Mouse (Mus musculus) hindbrain, embryonic 11.5 days (tissue): ENCODE measurements at regions not wholly inside any gene's neighbourhood (a gene's known extent, or its start where the extent isn't known, plus 50 kb on each side); places are given as distances from the start of the nearest gene placed in this dataset.

ENCODE experiments used
- ATAC-seq: fragments of 200-750 bp; cut with Nextera tagmentation; 2 replicates; pipeline ENCODE4 v1.8.0; 2017; ENCODE audit warnings: mild to moderate bottlenecking, moderate TSS enrichment, moderate library complexity; ENCODE audit not compliant: low FRiP score
- DNase-seq: peaks from one replicate; pipeline ENCODE4 v3.0.0-alpha.2; 2015; ENCODE audit warnings: low spot score
- H3K27ac ChIP-seq: fragments of 300-500 bp; sonication (generic); 2 replicates; pipeline ENCODE4 v1.5.1; 2014; ENCODE audit warnings: mild to moderate bottlenecking, low read depth, low read length
- H3K27me3 ChIP-seq: fragments of 300-500 bp; sonication (generic); 2 replicates; pipeline ENCODE4 v1.6.1; 2014; ENCODE audit warnings: mild to moderate bottlenecking, low read length, moderate library complexity, mixed read lengths; ENCODE audit not compliant: control insufficient read depth, insufficient read depth
- H3K36me3 ChIP-seq: fragments of 300-500 bp; sonication (generic); 2 replicates; pipeline ENCODE4 v1.6.1; 2014; ENCODE audit warnings: mild to moderate bottlenecking, low read length, moderate library complexity, mixed read lengths; ENCODE audit not compliant: control insufficient read depth, insufficient read depth
- H3K4me1 ChIP-seq: fragments of 300-500 bp; sonication (generic); replicated peaks from 2 replicates; pipeline ENCODE4 v1.6.1; 2014; ENCODE audit warnings: low read length, mixed read lengths; ENCODE audit not compliant: control insufficient read depth, insufficient read depth
- H3K4me2 ChIP-seq: fragments of 300-500 bp; sonication (generic); replicated peaks from 2 replicates; pipeline ENCODE4 v1.6.1; 2014; ENCODE audit warnings: mild to moderate bottlenecking, low read depth, low read length
- H3K4me3 ChIP-seq: fragments of 300-500 bp; sonication (generic); 2 replicates; pipeline ENCODE4 v1.5.1; 2014; ENCODE audit warnings: low read depth, low read length
- H3K9ac ChIP-seq: fragments of 300-500 bp; sonication (generic); 2 replicates; pipeline ENCODE4 v1.6.1; 2014; ENCODE audit warnings: low read depth, low read length
- H3K9me3 ChIP-seq: fragments of 300-500 bp; sonication (generic); 2 replicates; pipeline ENCODE4 v1.6.1; 2016; ENCODE audit warnings: low read length; ENCODE audit not compliant: control insufficient read depth
- WGBS: fragments of 180-500 bp; shearing (Covaris S2); extraction: QIAGEN DNeasy Blood & Tissue Kit; methylation state at CpG from one replicate; pipeline ENCODE4 v1.1.7; 2014; 5-methylcytosine and 5-hydroxymethylcytosine counted together

GRCm38 (mm10) chr8:10853901-10854300 is 154.4 kb downstream of the Irs2 start:
- no peak overlapping the region for H3K4me2 ChIP-seq
- H3K4me3 ChIP-seq: no peak overlapping the region
- no peak overlapping the region for H3K27ac ChIP-seq
- no peak overlapping the region for H3K9ac ChIP-seq
- no peaks in the 10 kb centered on the region for H3K27me3 ChIP-seq
- DNase-seq (no peak), ATAC-seq (no peak)
- no peaks in the 10 kb centered on the region for H3K9me3 ChIP-seq
- H3K4me1 ChIP-seq: no peaks in the 10 kb centered on the region
- H3K36me3 ChIP-seq: no peaks in the 10 kb centered on the region
- 77% methylated on average over 5 of the region's 5 CpGs for WGBS

DNA sequence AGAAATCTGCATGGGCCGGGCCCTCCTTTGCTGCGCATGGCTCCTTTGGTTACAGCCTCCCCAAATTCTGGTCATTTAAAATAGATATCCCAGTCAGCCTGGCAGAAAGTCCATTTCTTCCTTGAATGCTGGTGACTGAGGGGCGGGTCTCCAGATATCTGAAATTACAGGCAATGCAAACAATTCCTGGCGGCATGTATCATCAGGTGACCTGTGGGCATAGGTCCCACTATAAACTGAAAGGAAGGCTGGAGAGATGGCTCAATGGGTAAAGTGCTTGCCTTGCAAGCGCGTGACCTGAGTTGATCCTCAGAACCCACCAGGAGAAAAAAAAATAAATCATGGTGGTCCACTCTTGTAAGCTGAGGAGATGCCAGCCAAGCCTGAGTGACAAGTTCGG is 158.3 kb downstream of the Irs2 start:
- ATAC-seq (no peak), DNase-seq (no peak)
- Histone ChIP-seq H3K4me3 (no peak overlapping the region), H3K27me3 (no peaks in the 10 kb centered on the region), H3K4me2 (no peak overlapping the region), H3K4me1 (no peaks in the 10 kb centered on the region), H3K27ac (no peak overlapping the region), H3K9me3 (no peaks in the 10 kb centered on the region), H3K36me3 (no peaks in the 10 kb centered on the region), H3K9ac (no peak overlapping the region)
- 87% methylated on average over 7 of the region's 7 CpGs for WGBS

DNA sequence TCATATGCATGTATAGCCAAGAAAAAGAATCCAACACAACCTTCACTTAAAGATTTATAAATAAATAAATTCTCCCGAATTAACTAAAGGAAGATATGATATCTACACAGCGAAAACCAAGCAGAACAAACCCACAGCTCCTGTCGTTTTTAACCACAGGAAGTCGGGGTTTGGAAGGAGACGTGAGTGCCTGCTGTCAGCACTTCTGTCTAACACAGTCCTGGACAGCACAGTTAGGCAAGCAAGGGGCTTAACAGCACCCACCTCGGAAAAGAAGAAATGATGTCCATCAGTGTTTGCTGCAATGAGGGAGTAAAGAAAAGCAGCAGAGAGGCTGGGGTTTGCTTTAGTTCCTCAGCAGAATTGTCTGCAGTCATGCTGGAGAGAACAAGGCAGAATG is 162.7 kb downstream of the Irs2 start:
- Histone ChIP-seq H3K27ac (no peak overlapping the region), H3K4me3 (no peak overlapping the region), H3K4me1 (no peaks in the 10 kb centered on the region), H3K4me2 (no peak overlapping the region), H3K36me3 (no peaks in the 10 kb centered on the region), H3K9me3 (no peaks in the 10 kb centered on the region), H3K27me3 (no peaks in the 10 kb centered on the region), H3K9ac (no peak overlapping the region)
- ATAC-seq (no peak), DNase-seq (no peak)
- 52% methylated on average over 6 of the region's 6 CpGs for WGBS

DNA sequence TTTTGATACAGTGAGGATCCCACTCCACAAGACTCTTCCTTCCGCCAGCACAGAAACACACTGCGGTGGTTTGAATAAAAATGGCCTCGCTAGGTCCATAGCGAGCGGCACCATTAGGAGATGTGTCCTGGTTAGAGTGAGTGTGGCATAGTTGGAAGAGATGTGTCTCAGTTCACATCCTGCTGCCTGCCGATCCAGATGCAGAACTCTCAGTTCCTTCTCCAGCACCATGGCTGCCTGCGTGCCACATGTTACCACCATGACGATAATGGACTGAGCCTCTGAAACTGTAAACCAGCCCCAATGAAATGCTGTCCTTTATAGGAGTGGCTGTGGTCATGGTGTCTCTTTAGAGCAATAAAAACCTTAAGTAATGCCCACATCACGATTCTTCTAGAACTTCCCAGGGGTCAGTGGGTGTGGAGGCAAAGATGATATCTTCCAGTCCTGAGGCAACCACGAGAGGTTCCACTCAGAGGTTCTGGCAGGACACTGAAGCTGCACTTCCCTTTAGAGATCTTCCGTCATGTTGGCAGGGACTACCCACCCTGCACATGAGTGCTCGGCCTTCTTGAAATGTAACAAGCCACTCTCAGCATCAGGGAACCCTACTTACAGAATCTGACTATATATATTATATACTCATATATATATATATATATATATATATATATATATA is 167.3 kb downstream of the Irs2 start:
- ATAC-seq (no peak), DNase-seq (no peak)
- Histone ChIP-seq H3K27ac (no peak overlapping the region), H3K36me3 (no peaks in the 10 kb centered on the region), H3K9ac (no peak overlapping the region), H3K4me2 (no peak overlapping the region), H3K9me3 (no peaks in the 10 kb centered on the region), H3K4me3 (no peak overlapping the region), H3K4me1 (no peaks in the 10 kb centered on the region), H3K27me3 (no peaks in the 10 kb centered on the region)
- WGBS: 95% methylated on average over 12 of the region's 12 CpGs

- WGBS: 59% methylated on average over 1 of the region's 1 CpGs
- DNase-seq (no peak), ATAC-seq (peak; percentile 33; the same call in 1 of the 2 replicates)
- Histone ChIP-seq H3K9ac (no peak overlapping the region), H3K27me3 (no peaks in the 10 kb centered on the region), H3K4me2 (no peak overlapping the region), H3K27ac (no peak overlapping the region), H3K9me3 (no peaks in the 10 kb centered on the region), H3K36me3 (no peaks in the 10 kb centered on the region), H3K4me3 (no peak overlapping the region), H3K4me1 (no peaks in the 10 kb centered on the region)
Observed at GRCm38 (mm10) chr8:10840044-10840443, 168.2 kb downstream of the Irs2 start.

DNA sequence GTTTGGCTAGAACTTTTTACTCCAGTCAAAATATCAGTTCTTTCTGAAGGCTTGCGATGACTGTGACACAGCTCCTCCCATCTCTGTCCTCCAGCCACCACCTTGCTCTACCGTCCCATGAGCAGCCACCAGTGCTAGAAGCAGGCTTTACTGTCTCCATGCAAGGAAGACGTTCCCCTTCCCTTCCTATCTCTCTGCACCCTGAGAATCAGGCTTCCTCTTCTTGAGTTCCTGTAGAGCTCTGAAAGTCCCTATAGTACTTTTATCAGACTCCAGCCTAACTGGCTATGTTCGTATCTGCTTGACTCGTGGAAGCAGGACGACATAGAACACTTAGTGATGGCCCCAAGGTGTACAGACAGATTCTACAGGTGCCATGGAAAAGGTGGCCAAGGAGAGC is 173.2 kb downstream of the Irs2 start:
- ATAC-seq: no peak
- H3K36me3 ChIP-seq: no peaks in the 10 kb centered on the region
- H3K9ac ChIP-seq: no peak overlapping the region
- H3K9me3 ChIP-seq: no peaks in the 10 kb centered on the region
- no peaks in the 10 kb centered on the region for H3K4me1 ChIP-seq
- H3K4me2 ChIP-seq: no peak overlapping the region
- no peak for DNase-seq
- H3K27ac ChIP-seq: no peak overlapping the region
- no peak overlapping the region for H3K4me3 ChIP-seq
- H3K27me3 ChIP-seq: no peaks in the 10 kb centered on the region
- WGBS: 89% methylated on average over 6 of the region's 6 CpGs

DNA sequence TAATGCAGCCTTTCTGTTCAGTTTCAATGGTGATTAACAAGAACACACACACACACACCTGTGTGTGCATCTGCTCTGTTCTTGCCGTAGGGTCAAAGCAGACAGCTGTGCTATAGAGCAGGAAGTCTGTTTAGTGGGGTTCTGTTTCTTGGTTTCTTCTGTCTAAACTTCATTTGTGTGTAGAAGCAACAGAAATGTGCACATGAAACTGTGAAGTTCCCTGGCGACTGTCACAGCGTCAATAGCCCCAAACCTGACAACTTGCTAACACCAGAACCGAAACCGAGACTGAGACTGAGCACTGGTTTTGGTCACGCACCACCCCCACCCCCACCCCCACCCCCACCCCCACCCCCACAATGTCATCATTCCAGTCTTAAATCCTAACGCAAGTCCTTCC is 176.4 kb downstream of the Irs2 start:
- Histone ChIP-seq H3K27me3 (no peaks in the 10 kb centered on the region), H3K9ac (no peak overlapping the region), H3K4me2 (no peak overlapping the region), H3K9me3 (no peaks in the 10 kb centered on the region), H3K36me3 (no peaks in the 10 kb centered on the region), H3K4me1 (no peaks in the 10 kb centered on the region), H3K27ac (no peak overlapping the region), H3K4me3 (no peak overlapping the region)
- ATAC-seq (no peak), DNase-seq (no peak)
- 84% methylated on average over 7 of the region's 7 CpGs for WGBS

- Histone ChIP-seq H3K4me3 (no peak overlapping the region), H3K27me3 (no peaks in the 10 kb centered on the region), H3K4me1 (no peaks in the 10 kb centered on the region), H3K9me3 (no peaks in the 10 kb centered on the region), H3K36me3 (no peaks in the 10 kb centered on the region), H3K9ac (no peak overlapping the region), H3K4me2 (no peak overlapping the region), H3K27ac (no peak overlapping the region)
- no peak for ATAC-seq
- DNase-seq: no peak
- WGBS: 88% methylated on average over 6 of the region's 6 CpGs
Observed at GRCm38 (mm10) chr8:10831277-10831676, 177.0 kb downstream of the Irs2 start.

DNA sequence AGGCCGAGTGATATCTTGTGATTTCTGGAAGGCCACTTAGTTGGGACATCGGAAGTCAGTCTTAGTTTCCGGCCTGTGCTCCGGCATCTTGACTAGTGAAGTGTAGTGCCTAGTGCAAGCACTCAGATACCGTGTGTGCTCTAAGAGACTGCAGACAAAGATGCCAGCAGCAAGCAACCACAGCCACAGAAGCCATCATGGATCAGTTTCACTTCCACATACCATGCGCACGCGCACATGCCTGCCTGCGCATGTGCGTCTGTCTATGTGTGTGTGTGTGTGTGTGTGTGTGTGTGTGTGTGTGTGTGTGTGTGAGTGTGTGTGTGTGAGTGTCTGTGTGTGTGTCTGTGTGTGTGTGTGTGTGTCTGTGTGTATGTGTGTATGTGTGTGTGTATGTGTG is 177.4 kb downstream of the Irs2 start:
- 95% methylated on average over 10 of the region's 10 CpGs for WGBS
- Histone ChIP-seq H3K9me3 (no peaks in the 10 kb centered on the region), H3K9ac (no peak overlapping the region), H3K27me3 (no peaks in the 10 kb centered on the region), H3K27ac (no peak overlapping the region), H3K4me1 (no peaks in the 10 kb centered on the region), H3K4me3 (no peak overlapping the region), H3K36me3 (no peaks in the 10 kb centered on the region), H3K4me2 (no peak overlapping the region)
- ATAC-seq (no peak), DNase-seq (no peak)
